Mouse (Mus musculus) intestine, embryonic 15.5 days (tissue): ENCODE data around the gene Pyurf. TPM values are rescaled to one million over a fixed set of nuclear protein-coding genes. Genes with fewer than 3 reads are reported as not detected.

Experiments used
- ATAC-seq: fragments of 200-750 bp; cut with Nextera tagmentation; 2 replicates; pipeline ENCODE4 v1.8.0; 2017; ENCODE audit warnings: moderate TSS enrichment, moderate library complexity
- H3K27ac ChIP-seq: fragments of 300-500 bp; sonication (generic); 2 replicates; pipeline ENCODE4 v1.5.1; 2015; ENCODE audit warnings: mild to moderate bottlenecking, inconsistent platforms
- H3K27me3 ChIP-seq: fragments of 300-500 bp; sonication (generic); replicated peaks from 2 replicates; pipeline ENCODE4 v1.6.1; 2015; ENCODE audit warnings: inconsistent platforms
- H3K36me3 ChIP-seq: fragments of 300-500 bp; sonication (generic); 2 replicates; pipeline ENCODE4 v1.6.1; 2015; ENCODE audit warnings: inconsistent platforms
- H3K4me1 ChIP-seq: fragments of 300-500 bp; sonication (generic); replicated peaks from 2 replicates; pipeline ENCODE4 v1.6.1; 2015; ENCODE audit warnings: inconsistent platforms
- H3K4me2 ChIP-seq: fragments of 300-500 bp; sonication (generic); replicated peaks from 2 replicates; pipeline ENCODE4 v1.6.1; 2015; ENCODE audit warnings: mild to moderate bottlenecking, inconsistent platforms
- H3K4me3 ChIP-seq: fragments of 300-500 bp; sonication (generic); replicated peaks from 2 replicates; pipeline ENCODE4 v1.5.1; 2015; ENCODE audit warnings: inconsistent platforms
- H3K9ac ChIP-seq: fragments of 300-500 bp; sonication (generic); 2 replicates; pipeline ENCODE4 v1.6.1; 2015; ENCODE audit warnings: inconsistent platforms
- H3K9me3 ChIP-seq: fragments of 300-500 bp; sonication (generic); 2 replicates; pipeline ENCODE4 v1.6.1; 2016; ENCODE audit warnings: inconsistent platforms
- WGBS: fragments of 180-500 bp; shearing (Covaris S2); methylation state at CpG from one replicate; pipeline ENCODE4 v1.1.7; 2015; 5-methylcytosine and 5-hydroxymethylcytosine counted together
- polyA plus RNA-seq: library from polyadenylated mRNA; unstranded; fragments of >200 nt; fragmentation: Nextera tagmentation; extraction: Ambion mirVana; gene quantifications from 2 replicates; pipeline ENCODE4 v1.2.1, GENCODE M21; 2015

The Pyurf gene
- polyA plus RNA-seq: 19.4 and 21.9 TPM in 2 replicates

- H3K9me3 ChIP-seq: no peaks in the 10 kb centered on the region
- peak within 1 kb of the TSS; percentile 73 for H3K9ac ChIP-seq
- peaks cover 5% of the 10 kb centered on the region; the same call in 1 of the 2 replicates for H3K36me3 ChIP-seq
- H3K27ac ChIP-seq: peak within 1 kb of the TSS; percentile 97
- H3K4me3 ChIP-seq: peak within 1 kb of the TSS; percentile 80
- WGBS: under 1% methylated on average over 52 of the region's 52 CpGs
- 0 out of 2 replicates have a peak, but pooled peaks cover 6% of the 10 kb centered on the region for H3K4me1 ChIP-seq
- H3K27me3 ChIP-seq: no peaks in the 10 kb centered on the region
- peak within 1 kb of the TSS; percentile 78 for H3K4me2 ChIP-seq
- ATAC-seq: peak; percentile 99
Measured at GRCm38 (mm10) chr6:57691467-57692261, at the start of gene Pyurf. Gene Pyurf, minus strand, starts transcription at chr6:57692078.

- Histone ChIP-seq H3K4me1 (no peaks in the 10 kb centered on the region), H3K9me3 (no peaks in the 10 kb centered on the region), H3K4me3 (no peak overlapping the region), H3K4me2 (no peak overlapping the region), H3K27ac (no peak overlapping the region), H3K9ac (no peak overlapping the region), H3K36me3 (no peaks in the 10 kb centered on the region), H3K27me3 (no peaks in the 10 kb centered on the region)
- ATAC-seq: no peak
- 93% methylated on average over 1 of the region's 1 CpGs for WGBS
Measured at GRCm38 (mm10) chr6:57721347-57721746, 29.5 kb upstream of the Pyurf start.

- WGBS: 17% methylated on average over 1 of the region's 1 CpGs
Measured at GRCm38 (mm10) chr6:57711726-57712125, 19.8 kb upstream of the Pyurf start.

GRCm38 (mm10) chr6:57706721-57707120 lies 14.8 kb upstream of the Pyurf start:
- Histone ChIP-seq H3K27me3 (no peaks in the 10 kb centered on the region), H3K4me1 (peaks cover 6% of the 10 kb centered on the region; the same call in 1 of the 2 replicates), H3K9ac (no peak overlapping the region), H3K9me3 (no peaks in the 10 kb centered on the region), H3K4me2 (no peak overlapping the region), H3K36me3 (no peaks in the 10 kb centered on the region), H3K27ac (no peak overlapping the region), H3K4me3 (no peak overlapping the region)
- WGBS: 80% methylated on average over 1 of the region's 1 CpGs
- no peak for ATAC-seq

More at GRCm38 (mm10) chr6:57711726-57712125, 19.8 kb upstream of the Pyurf start:
- Histone ChIP-seq H3K27ac (no peak overlapping the region), H3K4me1 (no peaks in the 10 kb centered on the region), H3K9me3 (no peaks in the 10 kb centered on the region), H3K4me2 (no peak overlapping the region), H3K9ac (no peak overlapping the region), H3K36me3 (no peaks in the 10 kb centered on the region), H3K27me3 (no peaks in the 10 kb centered on the region), H3K4me3 (no peak overlapping the region)
- no peak for ATAC-seq

GRCm38 (mm10) chr6:57703703-57704102 lies 11.8 kb upstream of the Pyurf start:
- peak overlapping the region; percentile 77 for H3K4me3 ChIP-seq
- peak overlapping the region; percentile 88 for H3K9ac ChIP-seq
- peaks cover 6% of the 10 kb centered on the region; the same call in 1 of the 2 replicates for H3K4me1 ChIP-seq
- WGBS: 17% methylated on average over 2 of the region's 2 CpGs
- H3K9me3 ChIP-seq: no peaks in the 10 kb centered on the region
- H3K36me3 ChIP-seq: no peaks in the 10 kb centered on the region
- peak overlapping the region; percentile 97; the same call in 1 of the 2 replicates for H3K27ac ChIP-seq
- peak; percentile 35 for ATAC-seq
- no peaks in the 10 kb centered on the region for H3K27me3 ChIP-seq
- peak overlapping the region; percentile 71 for H3K4me2 ChIP-seq

- H3K4me3 ChIP-seq: peak overlapping the region; percentile 77
- WGBS: under 1% methylated on average over 59 of the region's 59 CpGs
Measured at GRCm38 (mm10) chr6:57702743-57703499, 11.0 kb upstream of the Pyurf start.

GRCm38 (mm10) chr6:57702376-57702742 lies 10.5 kb upstream of the Pyurf start, which contains the start of gene Lancl2:
Gene Lancl2, plus strand, starts transcription at chr6:57702540.
- no peaks in the 10 kb centered on the region for H3K36me3 ChIP-seq
- 0% methylated on average over 10 of the region's 10 CpGs for WGBS
- peak within 1 kb of the TSS; percentile 97 for H3K27ac ChIP-seq
- H3K4me1 ChIP-seq: peaks cover 6% of the 10 kb centered on the region; the same call in 1 of the 2 replicates
- no peaks in the 10 kb centered on the region for H3K27me3 ChIP-seq
- peak within 1 kb of the TSS; percentile 71 for H3K4me2 ChIP-seq
- H3K9me3 ChIP-seq: no peaks in the 10 kb centered on the region
- peak within 1 kb of the TSS; percentile 88 for H3K9ac ChIP-seq
- ATAC-seq: peak; percentile 43
- H3K4me3 ChIP-seq: peak within 1 kb of the TSS; percentile 77

More at GRCm38 (mm10) chr6:57702743-57703499, 11.0 kb upstream of the Pyurf start:
- H3K4me2 ChIP-seq: peak overlapping the region; percentile 71
- no peaks in the 10 kb centered on the region for H3K27me3 ChIP-seq
- H3K4me1 ChIP-seq: peaks cover 6% of the 10 kb centered on the region; the same call in 1 of the 2 replicates
- H3K27ac ChIP-seq: peak overlapping the region; percentile 97
- peak overlapping the region; percentile 88 for H3K9ac ChIP-seq
- no peaks in the 10 kb centered on the region for H3K9me3 ChIP-seq
- peak; percentile 100 for ATAC-seq
- H3K36me3 ChIP-seq: no peaks in the 10 kb centered on the region

GRCm38 (mm10) chr6:57701686-57702085 lies 9.8 kb upstream of the Pyurf start:
- H3K4me1 ChIP-seq: peaks cover 6% of the 10 kb centered on the region; the same call in 1 of the 2 replicates
- no peak overlapping the region for H3K4me3 ChIP-seq
- WGBS: 70% methylated on average over 4 of the region's 4 CpGs
- H3K27me3 ChIP-seq: no peaks in the 10 kb centered on the region
- ATAC-seq: no peak
- H3K36me3 ChIP-seq: no peaks in the 10 kb centered on the region
- no peaks in the 10 kb centered on the region for H3K9me3 ChIP-seq
- no peak overlapping the region for H3K4me2 ChIP-seq
- H3K9ac ChIP-seq: no peak overlapping the region
- no peak overlapping the region for H3K27ac ChIP-seq

- WGBS: 74% methylated on average over 3 of the region's 3 CpGs
- no peak overlapping the region for H3K9ac ChIP-seq
- ATAC-seq: no peak
- H3K4me3 ChIP-seq: no peak overlapping the region
- H3K36me3 ChIP-seq: peaks cover 5% of the 10 kb centered on the region; the same call in 1 of the 2 replicates
- no peak overlapping the region for H3K27ac ChIP-seq
- H3K9me3 ChIP-seq: no peaks in the 10 kb centered on the region
- 0 out of 2 replicates have a peak, but pooled peaks cover 6% of the 10 kb centered on the region for H3K4me1 ChIP-seq
- H3K4me2 ChIP-seq: no peak overlapping the region
- H3K27me3 ChIP-seq: no peaks in the 10 kb centered on the region
Measured at GRCm38 (mm10) chr6:57693116-57693515, 1.2 kb upstream of the Pyurf start.

- WGBS: 88% methylated on average over 1 of the region's 1 CpGs
- ATAC-seq: no peak
Measured at GRCm38 (mm10) chr6:57684156-57684555, 7.7 kb downstream of the Pyurf start.

GRCm38 (mm10) chr6:57661295-57661694 lies 30.6 kb downstream of the Pyurf start:
- Histone ChIP-seq H3K4me2 (no peak overlapping the region), H3K27me3 (no peaks in the 10 kb centered on the region), H3K36me3 (no peaks in the 10 kb centered on the region), H3K27ac (no peak overlapping the region), H3K9ac (no peak overlapping the region), H3K9me3 (no peaks in the 10 kb centered on the region), H3K4me3 (no peak overlapping the region), H3K4me1 (no peaks in the 10 kb centered on the region)
- WGBS: 75% methylated on average over 4 of the region's 4 CpGs
- ATAC-seq: no peak

More at GRCm38 (mm10) chr6:57684156-57684555, 7.7 kb downstream of the Pyurf start:
- Histone ChIP-seq H3K4me1 (no peaks in the 10 kb centered on the region), H3K27me3 (no peaks in the 10 kb centered on the region), H3K27ac (no peak overlapping the region), H3K36me3 (peaks cover 5% of the 10 kb centered on the region; the same call in 1 of the 2 replicates), H3K9me3 (no peaks in the 10 kb centered on the region), H3K4me3 (no peak overlapping the region), H3K9ac (no peak overlapping the region), H3K4me2 (no peak overlapping the region)

GRCm38 (mm10) chr6:57647256-57647655 lies 44.6 kb downstream of the Pyurf start:
- no peak overlapping the region for H3K9ac ChIP-seq
- no peaks in the 10 kb centered on the region for H3K9me3 ChIP-seq
- H3K27ac ChIP-seq: no peak overlapping the region
- no peak overlapping the region for H3K4me3 ChIP-seq
- H3K36me3 ChIP-seq: no peaks in the 10 kb centered on the region
- no peak overlapping the region for H3K4me2 ChIP-seq
- whole genome bisulfite sequencing: 56% methylated on average over 1 of the region's 1 CpGs
- no peaks in the 10 kb centered on the region for H3K4me1 ChIP-seq
- no peak for ATAC-seq
- no peaks in the 10 kb centered on the region for H3K27me3 ChIP-seq
